Mouse (Mus musculus) cerebellum, adult 9-10 months (tissue): ENCODE measurements around the gene Dbil5.
"Not testable (repeated sequence)": the region's sequence is repeated elsewhere in the genome, so short reads cannot be mapped to it uniquely, and the experiment has no call there.

Experiments
- DNase-seq: peaks from one replicate; pipeline ENCODE4 v3.0.0; 2022

The Dbil5 gene

DNA sequence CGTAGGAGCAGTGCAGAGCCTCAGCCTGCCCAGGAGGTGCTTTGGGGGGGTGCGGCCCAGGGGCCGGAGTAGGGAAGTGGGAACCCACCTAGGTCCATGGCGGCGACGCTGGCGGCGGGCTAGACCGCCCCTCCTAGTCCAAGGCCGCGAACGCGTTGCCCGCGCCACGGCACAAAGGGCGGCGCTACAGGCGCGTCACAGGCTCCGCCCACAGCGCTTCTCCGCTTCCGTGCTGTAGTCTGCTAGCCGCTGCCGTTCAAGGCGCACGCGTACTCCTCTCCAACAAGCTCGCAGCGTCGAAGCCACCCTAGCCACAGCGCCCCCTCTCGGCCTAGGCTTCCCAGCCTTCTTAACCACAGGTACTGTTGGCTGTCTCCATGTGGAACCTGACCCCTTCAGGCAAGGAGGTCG lies at the start of gene Dbil5, which contains the start of gene Gemin4:
Gene Dbil5 (plus strand): TSS at position 219 of the 411 bp plus-strand sequence.
Gene Gemin4 (minus strand): TSS at position 275 of the 411 bp plus-strand sequence.
- DNase-seq, result peak; percentile 97

DNA sequence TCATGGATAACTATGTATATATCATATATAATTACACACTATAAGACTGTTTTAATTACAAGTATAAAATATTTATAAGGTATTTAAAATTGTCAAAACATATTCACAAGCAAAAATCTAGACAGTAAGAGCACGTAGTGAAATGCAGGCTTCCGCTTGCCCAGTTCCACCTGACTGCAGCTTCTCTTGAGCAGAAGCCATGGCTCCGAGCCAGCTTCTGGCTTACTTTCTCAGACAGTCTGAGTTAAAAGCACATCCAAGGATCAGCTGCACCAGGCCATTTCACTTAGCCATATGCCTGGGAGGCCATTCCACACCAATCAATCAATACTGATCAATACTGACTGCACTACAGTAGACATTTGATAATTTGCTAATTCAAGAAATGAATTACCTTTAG lies 48.4 kb upstream of the Dbil5 start:
- peak; percentile 60 for DNase-seq

DNA sequence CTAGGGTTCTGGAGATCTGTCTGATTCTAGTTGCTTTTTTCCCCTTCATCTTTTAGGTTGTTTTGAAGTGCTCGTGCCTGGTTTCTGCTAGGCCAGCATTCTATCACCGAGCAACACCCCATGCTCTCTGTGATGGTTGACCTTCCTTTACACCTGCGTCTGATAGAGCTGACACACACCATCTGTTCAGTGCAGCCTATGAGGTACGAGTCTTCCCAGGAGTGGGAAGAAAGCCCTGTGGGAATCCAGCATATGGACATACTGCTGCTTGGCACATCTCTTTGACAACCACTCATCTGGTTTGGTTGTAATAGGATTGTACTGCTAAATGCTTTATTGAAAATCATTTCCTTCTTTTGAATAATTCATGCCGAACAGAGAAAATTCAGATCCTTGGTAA lies 47.2 kb upstream of the Dbil5 start:
- DNase-seq, result peak; percentile 77

DNA sequence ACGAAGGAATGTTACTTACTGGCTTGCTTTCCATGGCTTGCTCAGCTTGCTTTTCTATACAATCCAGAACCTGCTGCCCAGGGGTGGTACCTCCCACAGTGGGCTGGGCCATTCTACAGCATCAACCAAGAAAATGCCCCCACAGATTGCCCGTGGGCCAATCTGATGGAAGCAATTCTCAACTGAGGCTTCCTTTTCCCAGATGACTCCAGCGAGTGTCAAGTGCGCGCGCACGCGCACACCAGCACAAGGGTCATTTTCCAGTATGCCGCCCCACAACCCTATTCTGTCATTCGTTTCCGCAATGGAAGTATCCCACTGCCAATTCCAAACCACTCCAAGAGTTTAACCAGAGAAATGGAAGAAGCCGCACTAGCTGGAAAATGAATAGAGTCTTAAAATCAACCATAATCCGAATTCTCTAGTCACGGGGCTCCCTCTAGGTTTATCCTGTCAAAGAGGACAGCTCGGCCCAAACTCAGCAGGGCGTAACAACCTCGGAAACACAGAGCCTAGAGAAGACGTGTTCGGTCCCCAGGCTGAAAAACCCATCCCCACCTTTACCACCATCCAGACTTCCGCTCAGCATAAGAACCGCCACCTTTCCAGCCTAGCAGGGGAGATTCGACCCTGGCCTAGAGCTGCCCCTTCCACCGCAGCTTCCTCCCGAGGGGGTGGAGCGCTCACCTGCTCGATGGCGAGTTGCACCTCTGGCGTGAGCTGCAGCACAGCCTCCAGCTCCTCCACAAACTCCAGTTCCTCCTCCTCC lies 38.5 kb upstream of the Dbil5 start:
- DNase-seq, result no peak

DNA sequence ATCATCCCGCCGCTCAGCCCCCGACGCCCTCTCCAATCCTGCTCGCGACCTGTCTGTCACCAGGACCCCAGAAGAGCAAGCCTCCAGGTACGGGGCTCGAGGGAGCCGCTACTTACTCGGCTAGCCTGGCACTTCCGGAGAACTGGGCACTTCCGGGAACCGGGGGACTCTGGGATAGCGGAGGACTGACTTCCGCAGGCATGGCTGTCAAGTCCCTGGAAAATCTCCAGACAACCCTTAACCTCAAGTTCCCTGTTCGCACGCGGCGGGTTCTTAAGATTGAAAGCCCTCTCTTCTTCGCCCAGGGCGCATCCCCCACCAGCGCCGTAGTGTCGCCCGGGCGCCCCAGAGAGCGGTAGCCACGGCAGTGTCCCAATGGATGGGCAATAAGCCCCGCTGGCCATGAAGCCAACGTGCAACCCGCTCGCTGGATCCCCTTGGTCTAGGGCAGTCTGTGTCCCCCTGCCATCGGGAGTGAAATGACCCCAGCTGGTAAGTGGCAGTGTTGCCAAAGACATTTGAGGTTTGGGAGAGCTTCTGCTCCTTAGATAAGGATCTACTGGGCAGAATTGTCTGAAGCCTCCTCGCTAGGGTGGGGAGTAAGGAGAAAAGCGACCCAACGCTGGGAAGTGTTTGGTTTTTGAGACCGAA lies 37.8 kb upstream of the Dbil5 start, which contains the start of the genes Vps53 and Fam57a:
Gene Vps53 (minus strand): TSS at position 153 of the 651 bp plus-strand sequence.
Gene Fam57a (plus strand): TSS at position 177 of the 651 bp plus-strand sequence.
- peak; percentile 90 for DNase-seq

DNA sequence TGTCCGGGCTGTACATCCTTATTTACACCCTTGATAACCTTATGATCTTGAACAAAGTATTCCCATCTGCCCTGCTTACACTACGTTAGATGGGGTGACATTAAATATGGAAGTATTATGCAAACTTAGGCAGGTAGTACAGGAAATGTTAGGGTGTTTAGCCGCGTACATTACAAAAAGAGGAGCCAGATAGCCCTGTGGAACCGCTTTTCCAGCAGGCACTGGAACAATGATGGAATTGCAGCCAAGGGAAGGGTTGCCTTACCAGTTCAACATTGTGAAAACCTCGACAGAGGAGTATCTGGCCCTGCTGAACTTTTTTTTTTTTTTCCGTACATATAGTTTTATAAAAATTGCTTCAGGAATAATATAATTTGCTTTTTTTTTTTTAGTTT lies 37.3 kb upstream of the Dbil5 start:
- DNase-seq, result no peak

DNA sequence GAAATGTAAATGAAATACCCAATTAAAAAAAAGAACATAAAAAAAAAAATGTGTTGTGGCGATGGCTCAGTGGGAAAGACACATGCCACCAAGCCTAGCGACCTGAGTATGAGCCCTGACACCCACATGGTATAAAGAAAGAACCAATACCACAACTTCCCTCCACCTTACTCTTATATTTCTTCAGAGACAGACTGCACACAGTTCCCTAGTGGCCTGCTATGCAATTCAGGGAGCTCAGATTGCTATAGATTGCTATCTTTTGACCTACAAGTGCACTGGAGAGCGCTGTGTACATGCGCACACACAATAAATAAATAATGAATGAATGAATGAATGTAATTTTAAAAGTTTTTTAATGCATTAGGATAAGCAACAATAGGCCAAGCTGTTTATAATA lies 33.7 kb upstream of the Dbil5 start:
- no peak for DNase-seq

DNA sequence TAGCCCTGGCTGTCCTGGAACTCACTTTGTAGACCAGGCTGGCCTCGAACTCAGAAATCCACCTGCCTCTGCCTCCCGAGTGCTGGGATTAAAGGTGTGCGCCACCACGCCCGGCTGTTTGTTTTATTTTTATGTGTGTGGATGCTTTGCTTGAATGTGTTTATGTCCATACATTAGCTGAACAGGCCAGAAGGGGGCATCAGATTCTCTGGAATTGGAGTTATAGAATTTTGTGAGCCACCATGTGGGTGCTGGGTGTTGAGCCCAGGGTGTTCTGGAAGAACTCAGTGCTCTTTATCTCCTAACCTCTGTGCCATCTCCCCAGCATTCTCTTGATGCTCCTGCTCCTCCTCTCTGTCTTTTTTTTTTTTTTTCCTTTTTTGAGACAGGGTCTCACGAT lies 30.5 kb upstream of the Dbil5 start:
- no peak for DNase-seq

DNA sequence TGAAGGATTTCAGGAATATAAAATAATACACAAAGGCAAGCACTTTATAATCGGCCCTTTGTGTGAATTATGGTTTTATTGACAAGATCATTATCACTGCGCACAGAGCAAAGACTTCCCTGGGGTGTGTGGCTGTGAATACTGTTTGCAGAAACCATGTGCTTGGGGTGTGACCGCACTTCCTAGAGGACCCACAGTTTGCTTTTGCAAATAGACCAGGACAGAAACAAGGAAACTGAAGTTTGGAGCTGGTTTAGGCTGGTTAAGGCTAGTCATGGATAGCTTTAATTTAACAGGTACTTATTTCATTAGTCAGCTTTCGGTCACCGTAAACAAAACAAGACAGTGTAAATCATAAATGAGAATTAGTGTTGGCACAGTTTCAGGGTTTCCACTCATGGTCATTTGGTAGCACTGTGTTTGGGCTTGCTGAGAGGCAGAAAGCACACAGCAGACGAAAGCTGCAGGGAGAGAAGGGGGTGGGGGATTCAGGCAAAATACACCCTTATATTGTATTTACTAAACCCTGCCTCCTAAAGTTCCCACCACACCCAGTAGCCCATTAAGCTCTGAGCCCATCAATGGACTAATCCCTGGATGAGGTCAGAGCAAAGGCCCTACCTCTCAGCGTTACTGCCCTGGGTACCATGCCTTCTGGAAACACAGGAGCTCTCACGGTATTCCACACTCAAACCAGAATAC lies 21.0 kb upstream of the Dbil5 start:
- DNase-seq, result no peak

DNA sequence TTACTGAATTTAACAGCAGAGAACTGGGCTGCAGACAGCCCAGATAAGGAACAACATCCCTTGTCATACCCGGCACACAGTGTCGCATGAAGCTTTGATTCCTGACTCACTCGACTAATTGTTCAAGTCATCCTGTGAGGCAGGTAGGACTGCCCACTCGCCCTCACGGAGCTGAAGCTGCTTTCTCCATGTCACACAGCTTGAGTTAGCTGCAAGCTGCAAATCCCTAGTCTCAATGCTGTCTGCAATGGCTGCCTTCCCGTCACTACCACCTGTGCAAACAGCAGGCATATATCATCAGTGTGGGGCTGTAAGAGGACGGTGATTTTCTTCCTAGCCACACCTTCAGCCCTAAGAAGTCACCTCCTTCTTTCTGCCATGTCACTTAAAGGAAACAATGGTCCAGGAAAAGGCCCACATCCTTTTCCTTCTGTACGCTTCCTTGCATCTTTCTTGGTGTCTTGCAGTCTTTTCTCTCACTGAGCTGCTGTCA lies 20.4 kb upstream of the Dbil5 start:
- DNase-seq, result no peak

DNA sequence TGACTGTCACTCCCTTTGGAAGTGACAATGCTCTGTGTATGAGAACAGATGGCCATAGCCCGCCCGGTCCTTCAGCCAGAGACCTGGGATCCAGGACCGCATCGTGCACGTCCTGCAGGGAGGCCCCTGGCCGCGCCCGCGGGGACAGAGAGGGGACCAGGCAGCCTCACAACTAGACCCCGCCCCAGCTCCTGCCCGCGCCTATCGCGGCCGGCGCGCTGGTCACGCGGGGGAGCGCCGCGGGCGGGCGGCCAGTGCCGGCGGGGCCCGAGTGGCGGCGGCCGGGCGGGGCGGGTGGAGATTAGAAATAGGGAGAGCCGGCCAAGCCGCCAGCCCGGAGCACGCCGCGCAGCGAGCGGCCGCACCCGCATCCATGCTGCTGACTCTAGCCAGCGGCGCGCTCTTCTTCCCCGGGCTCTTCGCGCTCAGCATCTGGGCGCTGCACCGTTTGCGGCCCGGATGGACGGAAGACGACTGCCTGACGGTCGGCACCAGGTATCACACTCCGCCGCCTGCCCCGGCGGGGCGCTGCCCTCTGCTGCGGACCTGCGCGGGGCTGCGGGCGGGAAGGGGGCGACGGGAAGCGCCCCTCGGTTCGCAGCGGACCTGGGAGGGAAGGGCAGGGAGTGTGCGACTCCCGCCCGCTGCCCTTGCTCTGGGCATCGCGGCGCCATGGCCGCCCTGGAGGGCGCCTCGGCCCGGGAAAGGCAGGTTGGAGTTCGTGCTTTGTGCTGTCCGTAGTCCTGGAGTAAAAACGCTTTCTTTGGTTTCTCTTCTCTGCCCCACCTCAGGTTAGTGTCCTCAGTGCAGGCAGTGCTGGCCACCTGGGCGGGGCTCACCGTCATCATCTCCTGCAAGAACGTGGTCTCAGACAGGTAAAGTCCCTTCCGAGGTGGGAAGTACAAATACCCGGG lies 15.4 kb upstream of the Dbil5 start:
- DNase-seq, result peak; percentile 91

DNA sequence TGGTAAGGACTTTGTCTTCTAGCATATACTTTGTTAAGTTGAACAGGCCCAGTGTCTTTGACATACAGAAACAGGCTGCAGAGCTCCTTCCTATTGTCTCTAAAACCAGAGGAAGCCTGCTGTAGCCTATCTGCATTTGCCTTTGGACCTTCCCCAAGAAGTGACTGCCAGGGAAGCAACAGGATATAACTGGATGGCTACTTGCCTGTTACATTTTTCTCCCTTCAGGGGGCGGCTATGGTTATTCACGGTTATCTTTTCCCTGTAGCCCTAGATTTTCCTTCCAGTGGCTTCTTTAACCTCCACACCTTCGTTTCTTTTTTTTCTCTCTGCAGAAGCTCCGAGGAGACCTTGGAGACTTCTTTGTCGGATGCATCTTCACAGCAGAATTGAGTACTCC lies 10.6 kb upstream of the Dbil5 start:
- DNase-seq, result no peak

DNA sequence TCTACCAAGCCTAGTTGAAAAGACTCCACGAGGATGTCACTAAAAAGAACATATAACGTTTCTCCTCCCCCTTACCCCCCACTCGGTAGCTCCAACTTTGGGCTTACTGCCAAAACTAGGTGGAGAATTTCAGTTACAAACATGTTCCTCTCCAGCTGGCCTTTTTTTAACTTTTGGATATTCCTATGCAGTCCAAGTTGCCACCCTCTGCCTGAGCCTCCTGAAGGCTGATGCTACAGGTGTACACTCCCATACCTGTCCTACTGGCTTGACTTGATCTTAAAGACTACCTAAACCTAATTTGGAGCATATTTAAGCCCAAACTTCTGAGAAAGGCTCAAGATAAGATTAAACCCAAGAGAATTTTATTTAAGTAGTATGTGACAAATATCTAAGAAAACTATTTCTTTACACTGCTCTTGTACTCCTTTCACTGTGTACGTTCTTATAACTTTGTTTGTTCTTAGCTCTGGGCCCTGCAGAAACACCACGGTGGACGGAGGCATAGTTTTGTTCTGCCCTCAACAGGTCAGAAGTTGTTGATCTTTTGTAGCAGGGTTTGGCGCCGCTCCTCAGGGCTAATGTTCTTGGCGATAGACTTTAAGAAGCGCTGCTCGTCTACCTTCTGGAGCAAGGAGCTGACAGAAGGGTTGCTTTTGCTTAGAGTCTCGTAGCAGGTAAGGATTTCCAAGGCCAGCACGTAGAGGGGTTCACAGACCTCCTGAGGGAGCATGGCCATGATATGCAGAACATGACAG lies 7.0 kb upstream of the Dbil5 start:
- no peak for DNase-seq

DNA sequence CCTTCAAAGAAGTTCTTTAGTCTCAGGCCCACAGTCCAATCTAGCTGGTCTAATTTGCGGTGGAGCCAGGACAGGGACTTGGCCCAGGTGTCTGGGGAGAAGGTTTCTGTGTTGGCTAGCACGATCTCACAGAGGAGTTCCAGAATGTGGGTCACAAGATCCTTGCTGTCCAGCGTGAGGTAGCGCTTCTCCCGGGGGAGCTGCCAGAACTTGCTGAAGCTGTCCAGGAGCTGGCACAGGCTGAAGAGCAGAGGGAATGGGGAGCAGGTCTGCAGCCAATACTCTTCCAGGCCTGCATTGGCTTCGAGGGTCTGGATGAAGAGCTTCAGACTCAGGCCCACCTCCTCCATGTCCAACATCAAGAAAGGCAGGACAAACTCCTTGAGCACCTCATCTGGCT lies 5.8 kb upstream of the Dbil5 start:
- not testable (repeated sequence) for DNase-seq

DNA sequence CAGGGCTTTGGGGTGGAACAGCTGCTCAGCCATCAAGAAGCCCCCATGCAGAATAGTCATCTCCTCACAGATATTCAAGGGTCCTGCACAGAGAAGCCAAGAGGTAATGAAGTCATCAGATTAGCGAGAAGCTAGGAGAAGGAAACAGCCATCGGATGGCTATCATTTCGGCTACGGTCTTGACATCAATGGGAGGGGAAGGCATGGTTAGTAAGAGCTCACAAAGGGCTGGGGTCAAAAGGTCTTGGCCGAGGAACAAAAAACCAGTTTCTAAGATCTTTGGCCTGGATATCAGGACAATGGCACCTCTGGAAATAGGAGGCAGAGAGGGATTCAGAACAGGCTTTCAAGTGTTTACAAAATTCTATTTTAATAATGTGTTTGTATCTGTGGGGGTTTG lies 3.6 kb upstream of the Dbil5 start:
- no peak for DNase-seq

DNA sequence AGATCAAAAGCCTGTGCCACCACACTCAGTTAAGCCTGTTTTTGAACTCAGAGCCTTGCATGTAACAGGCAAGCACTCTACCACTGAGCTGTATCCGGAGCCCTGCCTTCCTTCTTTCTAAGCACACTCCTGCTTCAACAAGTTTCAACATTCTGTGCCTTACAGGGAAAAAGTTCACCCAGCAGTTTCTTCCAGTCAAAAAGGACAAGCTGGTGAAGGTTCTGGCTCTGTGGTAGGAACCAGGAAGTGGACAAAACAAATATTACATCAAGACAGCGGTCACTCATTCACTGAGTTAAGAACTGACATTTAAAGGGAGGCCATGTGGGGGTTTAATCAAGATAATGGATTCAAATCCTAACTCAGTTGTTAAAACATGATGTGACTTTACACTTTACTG lies 2.4 kb upstream of the Dbil5 start:
- no peak for DNase-seq

DNA sequence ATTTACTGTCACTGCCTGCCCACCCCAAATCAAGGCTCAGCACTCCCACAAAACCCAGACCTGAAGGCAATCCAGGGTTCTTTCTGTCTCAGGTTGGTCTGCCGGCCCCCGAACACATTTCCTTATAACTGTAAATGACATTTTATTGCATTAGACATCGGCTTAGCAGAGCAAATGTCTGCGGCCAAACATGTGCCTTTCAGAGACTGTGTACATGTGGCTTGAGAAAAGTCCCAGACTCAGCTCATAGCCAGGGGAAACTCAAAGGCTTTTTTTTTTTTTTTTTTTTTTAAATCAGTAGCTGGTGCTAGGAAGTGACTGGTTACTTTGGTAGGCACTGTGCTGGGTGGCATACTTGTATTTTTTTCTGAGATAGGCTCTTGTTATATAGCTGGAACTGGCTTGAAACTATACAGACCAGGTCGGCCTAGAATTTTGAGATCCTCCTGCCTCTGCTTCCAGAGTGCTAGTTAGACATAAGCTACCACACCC lies 1.3 kb upstream of the Dbil5 start:
- DNase-seq, result no peak

DNA sequence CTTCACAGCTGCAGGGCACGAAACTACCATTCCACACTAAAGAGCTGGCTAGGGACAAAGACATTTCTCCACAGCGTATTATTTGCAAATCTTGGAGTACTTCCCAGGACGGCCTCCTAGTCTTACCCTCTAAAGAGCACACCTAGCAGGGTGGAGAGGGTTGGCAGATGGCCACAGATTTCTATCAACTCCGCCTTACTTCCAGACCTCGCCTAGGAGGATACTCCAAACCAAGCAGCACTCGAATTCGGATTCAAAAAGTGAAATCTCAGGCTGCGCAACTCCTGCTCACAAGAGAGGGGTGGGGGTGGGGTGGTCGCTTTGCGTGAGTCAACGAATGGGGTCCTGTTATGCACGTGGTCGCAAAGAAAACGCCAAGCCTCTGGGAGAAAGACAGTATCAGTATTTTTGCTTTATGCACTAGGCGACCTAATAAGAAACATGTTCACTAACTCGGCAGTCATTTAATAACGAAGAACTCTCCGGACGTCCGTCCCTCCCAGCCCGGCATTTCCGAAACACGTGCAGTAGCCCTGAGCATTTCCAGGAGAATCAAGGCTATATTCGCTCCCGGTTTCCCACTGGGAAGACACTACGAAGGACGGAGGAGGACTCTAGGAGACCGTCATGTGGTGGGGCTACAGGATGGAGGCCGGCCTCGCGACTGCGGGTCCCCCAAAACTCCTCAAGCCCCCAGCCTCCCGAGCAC lies 573 bp upstream of the Dbil5 start:
- peak; percentile 59 for DNase-seq

DNA sequence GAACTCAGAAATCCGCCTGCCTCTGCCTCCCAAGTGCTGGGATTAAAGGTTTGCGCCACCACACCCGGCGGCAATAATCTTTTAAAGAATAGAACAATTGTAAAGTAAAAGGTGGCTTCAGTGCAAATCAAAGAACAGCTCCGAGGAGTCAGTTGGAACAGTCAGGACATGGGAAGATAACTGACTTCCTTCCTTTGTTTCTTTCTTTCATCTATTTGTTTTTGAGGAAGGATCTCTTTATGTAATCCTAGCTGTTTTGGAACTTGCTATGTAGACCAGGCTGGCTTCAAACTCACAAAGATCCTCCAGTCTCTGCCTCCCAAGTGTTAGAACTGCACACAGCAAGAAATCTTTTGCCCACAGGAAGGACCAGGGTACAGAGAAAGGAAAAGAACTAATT lies 7.2 kb downstream of the Dbil5 start:
- no peak for DNase-seq

DNA sequence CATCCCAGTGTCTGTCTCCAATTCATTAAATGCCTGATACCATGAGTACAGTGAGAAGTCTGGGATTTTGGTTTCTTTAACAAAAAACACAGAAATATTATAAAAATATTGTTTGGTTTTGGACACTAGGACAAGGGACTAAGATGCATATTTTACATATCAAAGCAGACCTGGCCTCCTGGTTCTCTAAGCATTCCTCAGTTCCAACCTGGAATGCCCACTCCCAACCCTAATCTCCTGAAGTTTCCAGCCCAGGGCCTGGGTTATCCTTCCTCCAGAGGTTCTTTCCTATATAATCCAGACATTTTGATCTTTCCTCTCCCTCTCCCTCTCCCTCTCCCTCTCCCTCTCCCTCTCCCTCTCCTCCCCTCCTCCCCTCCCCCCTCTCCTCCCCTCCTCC lies 7.6 kb downstream of the Dbil5 start:
- no peak for DNase-seq

DNA sequence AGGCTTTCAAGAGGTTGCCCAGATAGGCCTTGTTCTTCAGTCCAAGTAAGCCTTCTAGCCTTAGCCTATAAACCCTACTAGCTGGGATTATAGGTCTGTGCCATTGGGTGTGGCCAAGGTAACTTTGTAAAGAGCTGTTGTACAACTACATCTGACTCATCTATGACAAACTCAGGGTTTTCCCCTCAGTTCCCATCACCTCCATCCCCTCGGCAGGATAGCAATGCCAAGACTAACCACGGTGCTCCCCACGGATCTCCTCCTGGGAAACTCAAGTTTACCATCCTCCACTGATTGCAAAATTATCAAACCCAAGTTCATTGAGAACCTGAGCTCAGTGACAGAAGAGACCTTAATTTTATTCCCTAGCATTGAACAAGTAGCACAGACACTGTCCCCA lies 18.7 kb downstream of the Dbil5 start:
- no peak for DNase-seq
